Mouse (Mus musculus) E14TG2a.4 (cell line): ENCODE measurements at regions not wholly inside any gene's neighbourhood (a gene's known extent, or its start where the extent isn't known, plus 50 kb on each side); places are given as distances from the start of the nearest gene placed in this dataset.
"Not testable (repeated sequence)": the region's sequence is repeated elsewhere in the genome, so short reads cannot be mapped to it uniquely, and the experiment has no call there.

Source experiments
- H3K27me3 ChIP-seq: 2 replicates; pipeline ENCODE4 v1.6.1; 2014; ENCODE audit warnings: low read length, control low read depth; ENCODE audit not compliant: insufficient read depth
- H3K36me3 ChIP-seq: 2 replicates; pipeline ENCODE4 v1.6.1; 2014; ENCODE audit warnings: low read length, control low read depth; ENCODE audit not compliant: insufficient read depth
- H3K4me1 ChIP-seq: replicated peaks from 2 replicates; pipeline ENCODE4 v1.6.1; 2014; ENCODE audit warnings: low read depth, low read length, control low read depth
- H3K4me3 ChIP-seq: replicated peaks from 2 replicates; pipeline ENCODE4 v1.5.1; 2014; ENCODE audit warnings: mild to moderate bottlenecking, low read length
- H3K9me3 ChIP-seq: 2 replicates; pipeline ENCODE4 v1.6.1; 2014; ENCODE audit warnings: low read length, control low read depth
- CTCF ChIP-seq: conservative IDR thresholded peaks from 2 replicates; pipeline ENCODE4 v1.5.1; 2014; ENCODE audit warnings: low read length
- NANOG ChIP-seq: IDR thresholded peaks from 2 replicates; pipeline ENCODE4 v1.6.1; 2014; ENCODE audit warnings: borderline replicate concordance, low read length, mixed read lengths
- POU5F1 ChIP-seq: IDR thresholded peaks from 2 replicates; pipeline ENCODE4 v1.6.1; 2014; ENCODE audit warnings: low read length, borderline replicate concordance

GRCm38 (mm10) chr4:4315651-4316411 is 238.5 kb upstream of the Sdr16c6 start:
- Histone ChIP-seq H3K9me3 (no peaks in the 10 kb centered on the region), H3K27me3 (no peaks in the 10 kb centered on the region), H3K4me1 (no peaks in the 10 kb centered on the region), H3K36me3 (no peaks in the 10 kb centered on the region), H3K4me3 (no peak overlapping the region)
- TF ChIP-seq NANOG (no peak), POU5F1 (no peak), CTCF (no peak)

- Histone ChIP-seq H3K27me3 (no peaks in the 10 kb centered on the region), H3K36me3 (no peaks in the 10 kb centered on the region), H3K4me3 (no peak overlapping the region), H3K9me3 (no peaks in the 10 kb centered on the region), H3K4me1 (no peaks in the 10 kb centered on the region)
- TF ChIP-seq NANOG, result no peak
- TF ChIP-seq POU5F1, result no peak
- TF ChIP-seq CTCF, result no peak
Measured at GRCm38 (mm10) chr4:4311496-4311895, 234.2 kb upstream of the Sdr16c6 start.

DNA sequence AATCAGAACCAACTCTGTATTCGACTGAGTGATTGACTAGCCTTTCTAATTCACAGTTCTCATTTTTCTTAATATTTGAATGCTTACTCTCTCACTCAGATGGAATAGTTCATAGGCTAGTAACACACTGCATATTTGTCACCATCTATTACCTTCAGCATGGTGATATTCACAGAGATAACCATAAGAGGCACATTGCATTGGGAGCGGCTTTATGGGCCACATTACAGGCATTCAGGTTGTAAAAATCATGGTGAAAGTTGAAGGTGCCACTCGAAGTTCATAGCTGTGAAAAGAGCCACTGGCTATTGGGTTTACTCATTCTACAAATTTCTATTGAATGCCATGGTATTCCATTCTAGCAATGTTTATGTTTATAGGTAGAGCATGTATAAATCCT is 229.6 kb upstream of the Sdr16c6 start:
- Histone ChIP-seq H3K4me1 (no peaks in the 10 kb centered on the region), H3K36me3 (no peaks in the 10 kb centered on the region), H3K4me3 (no peak overlapping the region), H3K27me3 (no peaks in the 10 kb centered on the region), H3K9me3 (no peaks in the 10 kb centered on the region)
- no peak for TF ChIP-seq NANOG
- no peak for TF ChIP-seq CTCF

GRCm38 (mm10) chr4:4305740-4306249 is 228.5 kb upstream of the Sdr16c6 start:
- Histone ChIP-seq H3K27me3 (no peaks in the 10 kb centered on the region), H3K4me1 (no peaks in the 10 kb centered on the region), H3K36me3 (no peaks in the 10 kb centered on the region), H3K9me3 (no peaks in the 10 kb centered on the region), H3K4me3 (no peak overlapping the region)
- no peak for TF ChIP-seq CTCF
- TF ChIP-seq POU5F1, result no peak
- TF ChIP-seq NANOG, result no peak

DNA sequence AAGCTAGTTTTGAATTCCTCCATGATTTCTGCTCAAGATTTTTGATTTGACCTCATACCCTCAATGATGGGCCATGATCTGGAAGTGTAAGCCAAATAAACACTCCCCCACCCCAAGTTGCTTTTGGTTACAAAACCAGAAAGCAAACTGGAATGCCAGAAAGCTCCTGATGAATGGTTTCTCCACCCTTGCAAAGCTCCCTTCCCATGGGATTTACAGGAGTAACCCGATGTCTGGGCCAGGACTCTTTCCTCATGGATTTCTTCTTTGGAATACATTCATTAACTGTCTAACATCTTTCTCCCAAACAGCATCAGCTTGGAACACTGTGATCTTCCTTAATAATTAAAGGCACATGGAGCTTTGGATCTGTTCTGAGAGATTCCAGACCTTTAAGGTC is 227.3 kb upstream of the Sdr16c6 start:
- Histone ChIP-seq H3K4me1 (no peaks in the 10 kb centered on the region), H3K4me3 (no peak overlapping the region), H3K27me3 (no peaks in the 10 kb centered on the region), H3K9me3 (no peaks in the 10 kb centered on the region), H3K36me3 (no peaks in the 10 kb centered on the region)
- TF ChIP-seq NANOG, result no peak
- no peak for TF ChIP-seq CTCF
- no peak for TF ChIP-seq POU5F1

- no peaks in the 10 kb centered on the region for H3K27me3 ChIP-seq
- no peak for TF ChIP-seq POU5F1
- TF ChIP-seq NANOG, result no peak
- no peak for TF ChIP-seq CTCF
- H3K4me1 ChIP-seq, result no peaks in the 10 kb centered on the region
- H3K4me3 ChIP-seq, result no peak overlapping the region
- no peaks in the 10 kb centered on the region for H3K9me3 ChIP-seq
- no peaks in the 10 kb centered on the region for H3K36me3 ChIP-seq
Measured at GRCm38 (mm10) chr4:4300189-4300879, 223.0 kb upstream of the Sdr16c6 start.

DNA sequence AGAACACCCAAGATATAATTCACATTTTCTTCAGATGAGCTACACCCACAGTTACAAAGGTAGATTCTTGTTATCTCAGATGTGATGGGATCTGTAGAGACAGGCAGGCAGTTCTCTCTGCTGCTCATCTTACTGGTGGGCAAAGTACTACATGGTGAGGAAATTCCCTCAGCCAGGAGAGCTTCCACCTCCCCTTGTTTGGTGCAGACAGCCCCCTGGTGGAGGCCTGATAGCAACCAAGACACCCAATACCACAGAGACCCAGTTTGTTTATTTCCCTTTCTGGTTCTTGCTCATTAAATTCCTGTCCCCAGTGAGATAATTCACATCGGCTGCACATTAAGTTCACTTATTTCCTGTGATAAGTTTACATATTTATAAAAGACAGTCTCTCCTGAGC is 222.3 kb upstream of the Sdr16c6 start:
- no peak overlapping the region for H3K4me3 ChIP-seq
- no peaks in the 10 kb centered on the region for H3K9me3 ChIP-seq
- TF ChIP-seq NANOG (no peak), CTCF (peak; percentile 53)
- H3K27me3 ChIP-seq, result no peaks in the 10 kb centered on the region
- H3K4me1 ChIP-seq, result no peaks in the 10 kb centered on the region
- no peaks in the 10 kb centered on the region for H3K36me3 ChIP-seq

- Histone ChIP-seq H3K4me3 (no peak overlapping the region), H3K36me3 (no peaks in the 10 kb centered on the region; the same call in 1 of the 2 replicates), H3K4me1 (no peaks in the 10 kb centered on the region), H3K27me3 (no peaks in the 10 kb centered on the region), H3K9me3 (peaks cover 73% of the 10 kb centered on the region)
- TF ChIP-seq NANOG (peak; percentile 27; the same call in 1 of the 2 replicates), CTCF (no peak)
Measured at GRCm38 (mm10) chr4:4249601-4250000, 172.3 kb upstream of the Sdr16c6 start.

DNA sequence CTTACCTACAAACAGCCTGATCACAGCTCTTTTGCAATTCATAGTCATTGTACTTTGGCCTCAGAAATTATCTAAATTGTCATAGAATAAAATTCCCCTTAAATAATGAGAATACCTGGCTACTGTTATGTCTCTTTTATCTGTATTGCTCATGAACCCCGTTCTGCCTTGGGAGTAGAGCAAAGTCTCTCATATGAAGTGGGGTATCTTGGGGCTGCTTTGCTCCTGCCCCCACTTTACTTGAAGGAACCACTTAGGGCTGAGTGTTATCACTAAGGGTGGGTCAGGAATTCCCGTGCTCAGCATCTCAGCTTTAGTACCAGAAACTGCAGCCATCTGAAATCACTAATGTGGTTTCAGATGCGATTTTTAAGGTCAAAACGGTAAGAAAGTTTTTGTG is 170.3 kb upstream of the Sdr16c6 start:
- Histone ChIP-seq H3K4me3 (no peak overlapping the region), H3K9me3 (peaks cover 84% of the 10 kb centered on the region), H3K36me3 (no peaks in the 10 kb centered on the region; the same call in 1 of the 2 replicates), H3K4me1 (peaks cover 12% of the 10 kb centered on the region), H3K27me3 (no peaks in the 10 kb centered on the region)
- TF ChIP-seq POU5F1, result no peak
- no peak for TF ChIP-seq NANOG
- no peak for TF ChIP-seq CTCF

DNA sequence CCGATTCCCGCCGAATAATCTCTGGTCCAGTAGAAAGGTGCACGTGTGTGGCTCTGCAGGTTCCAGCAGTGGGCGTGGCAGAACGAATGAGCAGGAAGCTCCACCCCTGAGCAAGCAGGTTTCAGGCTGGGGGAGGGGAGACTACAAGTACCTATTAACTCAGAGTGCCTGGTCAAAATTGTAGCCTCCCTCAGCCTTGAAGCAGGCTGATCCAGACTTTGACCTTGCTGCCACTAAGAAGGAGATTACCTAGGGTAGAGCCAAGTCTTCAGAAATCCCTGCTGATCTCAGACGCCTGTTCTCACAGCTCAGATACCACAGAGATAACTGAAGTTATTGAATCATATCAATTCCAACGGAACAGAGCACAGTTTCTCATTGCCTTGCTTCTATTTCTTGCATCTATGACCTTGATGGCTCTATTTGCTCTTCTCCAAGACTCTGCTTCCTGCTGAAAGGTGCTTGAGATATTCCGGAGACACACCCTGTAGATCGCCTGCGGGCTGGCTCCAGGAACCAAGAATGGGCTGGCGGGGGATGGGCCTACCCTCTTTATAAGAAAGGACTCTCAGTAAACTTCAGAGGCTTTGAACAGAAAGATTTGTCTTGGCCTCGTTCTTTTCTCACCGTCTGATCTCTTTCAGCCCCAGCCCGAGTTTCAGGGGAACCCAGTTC is 165.1 kb upstream of the Sdr16c6 start:
- Histone ChIP-seq H3K9me3 (peaks cover 36% of the 10 kb centered on the region), H3K4me1 (peaks cover 12% of the 10 kb centered on the region)
- not testable (repeated sequence) for H3K4me3 ChIP-seq, H3K36me3 ChIP-seq, H3K27me3 ChIP-seq
